Mouse (Mus musculus) midbrain, embryonic 16.5 days (tissue): ENCODE data around the gene Defb22. TPM values are rescaled to one million over a fixed set of nuclear protein-coding genes. Genes with fewer than 3 reads are reported as not detected.

Source experiments
- ATAC-seq: fragments of 200-750 bp; cut with Nextera tagmentation; 2 replicates; pipeline ENCODE4 v1.8.0; 2017; ENCODE audit warnings: moderate TSS enrichment
- H3K27ac ChIP-seq: fragments of 300-500 bp; sonication (generic); 2 replicates; pipeline ENCODE4 v1.5.1; 2014; ENCODE audit warnings: mild to moderate bottlenecking, low read length, mixed read lengths
- H3K27me3 ChIP-seq: fragments of 300-500 bp; sonication (generic); 2 replicates; pipeline ENCODE4 v1.6.1; 2014; ENCODE audit warnings: low read depth, low read length, mixed read lengths; ENCODE audit not compliant: control insufficient read depth, insufficient read depth
- H3K36me3 ChIP-seq: fragments of 300-500 bp; sonication (generic); 2 replicates; pipeline ENCODE4 v1.6.1; 2014; ENCODE audit warnings: mild to moderate bottlenecking, low read length, moderate library complexity, mixed read lengths; ENCODE audit not compliant: control insufficient read depth, insufficient read depth
- H3K4me1 ChIP-seq: fragments of 300-500 bp; sonication (generic); 2 replicates; pipeline ENCODE4 v1.6.1; 2014; ENCODE audit warnings: mild to moderate bottlenecking, low read length, mixed read lengths; ENCODE audit not compliant: control insufficient read depth, insufficient read depth
- H3K4me2 ChIP-seq: fragments of 300-500 bp; sonication (generic); 2 replicates; pipeline ENCODE4 v1.6.1; 2014; ENCODE audit warnings: mild to moderate bottlenecking, low read length, mixed read lengths
- H3K4me3 ChIP-seq: fragments of 300-500 bp; sonication (generic); 2 replicates; pipeline ENCODE4 v1.5.1; 2014; ENCODE audit warnings: low read depth, mild to moderate bottlenecking, low read length, moderate library complexity, mixed read lengths
- H3K9ac ChIP-seq: fragments of 300-500 bp; sonication (generic); 2 replicates; pipeline ENCODE4 v1.6.1; 2014; ENCODE audit warnings: low read depth, low read length, mixed read lengths
- H3K9me3 ChIP-seq: fragments of 300-500 bp; sonication (generic); replicated peaks from 2 replicates; pipeline ENCODE4 v1.6.1; 2014; ENCODE audit warnings: mild to moderate bottlenecking, low read length, mixed read lengths; ENCODE audit not compliant: control insufficient read depth, poor library complexity, severe bottlenecking
- WGBS: fragments of 180-500 bp; shearing (Covaris S2); extraction: QIAGEN DNeasy Blood & Tissue Kit; methylation state at CpG from one replicate; pipeline ENCODE4 v1.1.7; 2014; 5-methylcytosine and 5-hydroxymethylcytosine counted together
- polyA plus RNA-seq: library from polyadenylated mRNA; unstranded; fragments of >200 nt; fragmentation: Nextera tagmentation; extraction: Ambion mirVana; gene quantifications from 2 replicates; pipeline ENCODE4 v1.2.1, GENCODE M21; 2015

The Defb22 gene
- polyA plus RNA-seq, 1 experiment from 2014 or later: not detected

DNA sequence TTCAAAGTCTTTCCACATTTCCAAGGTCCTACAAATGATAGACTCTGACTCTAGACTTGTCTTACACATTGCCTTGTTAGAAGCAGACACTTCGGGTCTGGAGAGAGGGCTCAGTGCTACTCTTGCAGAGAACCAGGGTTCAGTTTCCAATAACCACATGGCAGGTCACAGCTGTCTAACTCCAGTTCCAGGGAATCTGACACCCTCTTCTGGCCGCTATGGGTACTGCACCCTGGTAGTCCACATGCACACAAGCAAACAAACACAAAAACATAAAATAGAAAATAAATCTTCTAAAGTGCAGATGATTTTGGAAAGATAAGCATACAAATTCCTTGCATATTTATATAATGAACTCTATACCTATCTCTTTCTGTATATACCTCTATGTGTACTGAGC is 2.9 kb downstream of the Defb22 start:
- H3K27ac ChIP-seq: no peak overlapping the region
- H3K9me3 ChIP-seq: no peaks in the 10 kb centered on the region
- no peaks in the 10 kb centered on the region for H3K27me3 ChIP-seq
- H3K4me1 ChIP-seq: no peaks in the 10 kb centered on the region
- H3K4me3 ChIP-seq: no peak overlapping the region
- no peak for ATAC-seq
- H3K9ac ChIP-seq: no peak overlapping the region
- no peaks in the 10 kb centered on the region for H3K36me3 ChIP-seq
- 64% methylated on average over 2 of the region's 2 CpGs for WGBS
- H3K4me2 ChIP-seq: no peak overlapping the region

GRCm38 (mm10) chr2:152481726-152482125 is 8.2 kb downstream of the Defb22 start:
- 86% methylated on average over 7 of the region's 7 CpGs for WGBS
- no peak overlapping the region for H3K4me3 ChIP-seq
- no peaks in the 10 kb centered on the region for H3K4me1 ChIP-seq
- no peak overlapping the region for H3K27ac ChIP-seq
- ATAC-seq: no peak
- H3K36me3 ChIP-seq: no peaks in the 10 kb centered on the region
- no peak overlapping the region for H3K4me2 ChIP-seq
- H3K9ac ChIP-seq: no peak overlapping the region
- no peaks in the 10 kb centered on the region for H3K9me3 ChIP-seq
- H3K27me3 ChIP-seq: no peaks in the 10 kb centered on the region

- H3K9ac ChIP-seq: no peak overlapping the region
- H3K4me2 ChIP-seq: no peak overlapping the region
- no peak overlapping the region for H3K27ac ChIP-seq
- no peaks in the 10 kb centered on the region for H3K27me3 ChIP-seq
- no peaks in the 10 kb centered on the region for H3K36me3 ChIP-seq
- ATAC-seq: no peak
- no peak overlapping the region for H3K4me3 ChIP-seq
- WGBS: 85% methylated on average over 3 of the region's 3 CpGs
- no peaks in the 10 kb centered on the region for H3K9me3 ChIP-seq
- no peaks in the 10 kb centered on the region for H3K4me1 ChIP-seq
These were observed 9.1 kb downstream of the Defb22 start for GRCm38 (mm10) chr2:152480881-152481280.

DNA sequence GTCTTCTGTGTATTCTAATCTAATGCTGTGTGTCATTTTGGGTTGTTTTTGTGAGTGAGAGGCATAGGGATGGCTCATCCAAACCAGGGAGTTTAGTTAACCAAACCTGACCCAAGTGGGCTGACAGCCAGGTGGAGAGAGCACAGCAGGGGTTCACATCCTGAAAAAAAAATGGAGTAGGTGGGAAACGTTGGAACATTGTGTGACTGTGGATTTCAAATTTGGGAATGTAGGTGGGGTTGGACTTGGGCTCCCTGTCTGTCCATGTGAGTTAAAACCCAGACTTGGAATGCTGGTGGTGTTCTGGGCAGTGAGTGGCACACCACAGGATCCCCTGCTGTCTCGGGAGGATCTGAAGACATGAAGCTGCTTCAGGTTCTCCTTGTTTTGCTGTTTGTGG is 13.2 kb downstream of the Defb22 start, which contains the start of gene Defb20:
Defb20 (plus strand) TSS at position 301 of the 400 bp plus-strand sequence.
- H3K4me1 ChIP-seq: no peaks in the 10 kb centered on the region
- H3K4me2 ChIP-seq: no peak within 1 kb of the TSS
- no peak within 1 kb of the TSS for H3K27ac ChIP-seq
- no peak within 1 kb of the TSS for H3K9ac ChIP-seq
- H3K36me3 ChIP-seq: no peaks in the 10 kb centered on the region
- no peaks in the 10 kb centered on the region for H3K27me3 ChIP-seq
- no peak within 1 kb of the TSS for H3K4me3 ChIP-seq
- no peak for ATAC-seq
- no peaks in the 10 kb centered on the region for H3K9me3 ChIP-seq
- WGBS: 62% methylated on average over 2 of the region's 2 CpGs

DNA sequence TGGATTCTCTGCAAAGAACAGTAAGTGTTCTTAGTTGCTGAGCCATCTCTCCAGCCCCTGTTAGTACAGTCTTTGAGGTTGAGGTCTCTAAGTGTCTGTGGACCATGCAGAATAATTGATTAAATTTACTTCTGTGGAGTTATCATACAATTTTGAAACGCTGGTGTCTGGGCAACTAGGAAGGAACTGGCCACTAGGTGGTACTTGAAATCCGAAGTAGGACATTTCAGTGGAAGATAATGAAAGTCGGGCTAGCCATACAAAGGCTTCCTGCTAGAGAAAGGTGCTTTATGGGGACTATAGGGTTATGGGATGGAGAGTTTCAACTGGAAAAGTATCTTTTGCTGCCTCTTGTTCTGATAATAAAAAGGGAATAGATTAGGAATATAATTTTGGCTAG is 17.5 kb downstream of the Defb22 start:
- H3K9me3 ChIP-seq: no peaks in the 10 kb centered on the region
- H3K27me3 ChIP-seq: no peaks in the 10 kb centered on the region
- no peaks in the 10 kb centered on the region for H3K36me3 ChIP-seq
- H3K4me2 ChIP-seq: no peak overlapping the region
- H3K4me3 ChIP-seq: no peak overlapping the region
- ATAC-seq: no peak
- 44% methylated on average over 3 of the region's 3 CpGs for WGBS
- H3K9ac ChIP-seq: no peak overlapping the region
- H3K4me1 ChIP-seq: no peaks in the 10 kb centered on the region
- no peak overlapping the region for H3K27ac ChIP-seq

- 33% methylated on average over 7 of the region's 7 CpGs for WGBS
- ATAC-seq: no peak
- H3K4me2 ChIP-seq: no peak overlapping the region
- no peak overlapping the region for H3K4me3 ChIP-seq
- no peaks in the 10 kb centered on the region for H3K36me3 ChIP-seq
- H3K27me3 ChIP-seq: no peaks in the 10 kb centered on the region
- H3K9me3 ChIP-seq: no peaks in the 10 kb centered on the region
- H3K9ac ChIP-seq: no peak overlapping the region
- no peaks in the 10 kb centered on the region for H3K4me1 ChIP-seq
- no peak overlapping the region for H3K27ac ChIP-seq
These were observed 19.0 kb downstream of the Defb22 start for GRCm38 (mm10) chr2:152470973-152471372.

DNA sequence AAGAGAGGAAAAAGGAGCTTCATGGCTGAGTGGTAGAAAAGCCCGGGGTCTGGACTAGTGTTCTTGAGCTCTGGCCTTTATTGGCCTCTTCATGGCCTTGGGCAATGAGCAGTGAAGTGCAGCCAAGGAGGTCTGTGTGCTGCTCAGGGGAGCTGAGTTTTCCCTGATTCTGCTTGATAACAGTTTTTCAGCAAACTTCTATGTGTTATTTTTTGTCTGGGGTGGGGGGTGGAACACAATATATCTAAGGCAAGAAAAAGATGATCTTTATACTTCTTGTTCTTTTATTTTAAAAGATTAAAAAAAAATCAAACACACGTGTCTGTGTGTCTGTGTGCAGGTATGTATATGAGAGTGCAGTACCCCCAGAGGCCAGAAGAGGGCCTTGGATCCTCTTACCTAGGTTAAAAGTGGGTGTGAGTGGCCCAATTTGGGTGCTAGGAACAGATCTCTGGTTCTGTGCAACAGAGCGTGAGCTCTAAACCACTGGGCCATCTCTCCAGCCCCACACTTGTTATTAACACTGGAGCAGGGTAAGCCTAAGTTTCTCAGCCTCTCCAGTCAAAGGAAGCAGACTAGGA is 25.3 kb downstream of the Defb22 start, which contains the start of gene Defb23:
Defb23 (minus strand) TSS at position 51 of the 581 bp plus-strand sequence.
- no peaks in the 10 kb centered on the region for H3K27me3 ChIP-seq
- H3K9me3 ChIP-seq: no peaks in the 10 kb centered on the region; the same call in 1 of the 2 replicates
- no peaks in the 10 kb centered on the region for H3K36me3 ChIP-seq
- H3K4me1 ChIP-seq: no peaks in the 10 kb centered on the region
- H3K4me2 ChIP-seq: no peak within 1 kb of the TSS
- ATAC-seq: no peak
- H3K27ac ChIP-seq: no peak within 1 kb of the TSS
- no peak within 1 kb of the TSS for H3K4me3 ChIP-seq
- 96% methylated on average over 3 of the region's 3 CpGs for WGBS
- no peak within 1 kb of the TSS for H3K9ac ChIP-seq

GRCm38 (mm10) chr2:152459241-152459640 is 30.7 kb downstream of the Defb22 start:
- Histone ChIP-seq H3K27me3 (no peaks in the 10 kb centered on the region), H3K9ac (no peak overlapping the region), H3K4me1 (no peaks in the 10 kb centered on the region), H3K9me3 (no peaks in the 10 kb centered on the region; the same call in 1 of the 2 replicates), H3K4me2 (no peak overlapping the region), H3K27ac (no peak overlapping the region), H3K36me3 (no peaks in the 10 kb centered on the region), H3K4me3 (no peak overlapping the region)
- WGBS: 73% methylated on average over 13 of the region's 13 CpGs
- no peak for ATAC-seq

DNA sequence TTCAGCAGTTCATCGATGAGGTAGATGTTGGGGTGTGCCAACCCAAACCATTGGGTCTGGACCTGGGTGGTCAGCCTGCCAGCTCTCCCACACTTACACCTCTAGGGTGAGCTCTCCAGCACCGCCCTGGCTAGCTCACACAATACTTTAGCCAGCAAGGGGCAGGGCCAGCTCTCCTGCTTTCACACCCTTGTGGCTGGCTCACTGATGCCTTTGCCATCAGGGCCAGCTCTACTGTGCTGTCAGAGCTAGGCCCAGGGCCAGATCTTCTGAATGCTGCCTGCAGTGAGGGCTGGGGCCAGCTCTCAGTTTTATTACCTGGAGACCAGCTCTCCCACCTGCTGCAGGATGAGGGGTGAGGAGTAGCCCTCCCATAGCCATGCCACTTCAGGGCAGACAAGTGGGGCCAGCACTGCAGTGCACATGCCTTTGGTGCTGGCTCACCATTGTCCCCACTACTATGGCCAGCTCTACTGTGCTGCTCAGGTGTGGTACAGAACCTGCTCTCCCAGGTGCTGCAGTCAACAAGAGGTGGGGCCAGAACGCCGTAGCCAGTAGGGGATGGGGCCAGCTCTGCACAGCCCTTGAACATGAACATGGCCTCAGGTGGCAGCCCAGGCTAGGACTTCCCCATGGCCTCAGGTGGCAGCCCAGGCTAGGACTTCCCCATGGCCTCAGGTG is 37.7 kb downstream of the Defb22 start:
- H3K4me1 ChIP-seq: no peaks in the 10 kb centered on the region
- WGBS: 67% methylated on average over 4 of the region's 4 CpGs
- no peak for ATAC-seq
- H3K4me2 ChIP-seq: no peak overlapping the region
- H3K27me3 ChIP-seq: no peaks in the 10 kb centered on the region
- no peak overlapping the region for H3K4me3 ChIP-seq
- no peaks in the 10 kb centered on the region for H3K9me3 ChIP-seq
- H3K36me3 ChIP-seq: no peaks in the 10 kb centered on the region
- no peak overlapping the region for H3K9ac ChIP-seq
- H3K27ac ChIP-seq: no peak overlapping the region
